Mouse (Mus musculus): ENCODE data around the gene Nol4l. TPM values are rescaled to one million over a fixed set of nuclear protein-coding genes. Genes with fewer than 3 reads are reported as not detected.
"Not testable (repeated sequence)": the region's sequence is repeated elsewhere in the genome, so short reads cannot be mapped to it uniquely, and the experiment has no call there.

The Nol4l gene
- polyA plus RNA-seq, 2 experiments = 3.7 to 5.7 TPM

DNA sequence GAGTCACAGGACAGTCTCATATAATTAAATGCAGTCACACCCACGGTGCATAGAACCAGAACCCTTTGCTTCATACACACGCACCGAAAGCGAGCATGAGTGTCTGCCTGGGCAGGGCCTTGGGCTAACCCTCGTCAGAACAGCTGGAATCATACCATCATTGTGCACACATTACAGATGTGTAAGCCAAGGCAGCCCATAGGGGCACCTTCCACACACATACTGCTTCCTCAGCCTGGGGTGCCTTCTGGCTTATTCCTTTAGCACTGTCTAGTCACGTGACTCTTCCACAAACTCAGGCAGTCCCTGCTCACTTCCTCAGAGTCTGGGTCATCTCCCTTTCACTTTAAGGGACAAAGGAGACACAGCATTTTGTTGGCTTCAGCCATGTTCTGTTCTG lies 33.5 kb downstream of the Nol4l start:
- H3K36me3 ChIP-seq (replicated peaks; ENCODE audit: control insufficient read depth, insufficient read depth, low read depth) = no peaks in the 10 kb centered on the region
- no peak for TF ChIP-seq EP300 (IDR thresholded peaks at IDR 0.05; ENCODE audit: low read depth)
- no peak for TF ChIP-seq CTCF (IDR thresholded peaks at IDR 0.05; ENCODE audit: low read depth)
- DNase-seq (ENCODE audit: low read depth in 3 of 3, low spot score in 3 of 3) (no peak), ATAC-seq (ENCODE audit: insufficient read depth) (no peak)
- peak overlapping the region; percentile 58 for H3K9ac ChIP-seq (replicated peaks)
- H3K27ac ChIP-seq = peak overlapping the region; percentile 96
- H3K4me2 ChIP-seq (ENCODE audit: low read depth) = peak overlapping the region; percentile 77
- no peaks in the 10 kb centered on the region for H3K27me3 ChIP-seq (ENCODE audit: control insufficient read depth, insufficient read depth, low read length)
- WGBS (ENCODE audit: insufficient replicate concordance) = 38% methylated on average over 6 of the region's 6 CpGs
- no peak overlapping the region for H3K4me3 ChIP-seq (ENCODE audit: insufficient read depth in 1 of 2, low read depth in 2 of 2, low read length in 2 of 2)
- no peaks in the 10 kb centered on the region for H3K9me3 ChIP-seq (ENCODE audit: control insufficient read depth, low read length)
- peaks cover 50 to 56% of the 10 kb centered on the region in 2 experiments for H3K4me1 ChIP-seq (replicated peaks; ENCODE audit: control insufficient read depth in 2 of 2, insufficient read depth in 2 of 2, low read length in 1 of 2)

- H3K4me1 ChIP-seq (replicated peaks; ENCODE audit: control insufficient read depth in 2 of 2, insufficient read depth in 2 of 2, low read length in 1 of 2) = peaks cover 54 to 61% of the 10 kb centered on the region in 2 experiments
- no peaks in the 10 kb centered on the region for H3K27me3 ChIP-seq (ENCODE audit: control insufficient read depth, insufficient read depth, low read length)
- TF ChIP-seq EP300 (IDR thresholded peaks at IDR 0.05; ENCODE audit: low read depth) (peak; percentile 89), CTCF (IDR thresholded peaks at IDR 0.05; ENCODE audit: low read depth) (0 out of 2 replicates have a peak, but pooled peaks have one; percentile 5)
- ATAC-seq (ENCODE audit: insufficient read depth) (peak; percentile 78), DNase-seq (ENCODE audit: low read depth in 3 of 3, low spot score in 3 of 3) (peak; percentile 82 to 84 (median 84))
- no peaks in the 10 kb centered on the region for H3K36me3 ChIP-seq (replicated peaks; ENCODE audit: control insufficient read depth, insufficient read depth, low read depth)
- H3K27ac ChIP-seq = peak overlapping the region; percentile 96
- peak overlapping the region; percentile 77 for H3K4me2 ChIP-seq (ENCODE audit: low read depth)
- H3K9me3 ChIP-seq (ENCODE audit: control insufficient read depth, low read length) = no peaks in the 10 kb centered on the region
- WGBS (ENCODE audit: insufficient replicate concordance) = 2% methylated on average over 4 of the region's 4 CpGs
- peak overlapping the region in 1 of 2 experiments; percentile 10; a peak in 1 of 4 replicates for H3K4me3 ChIP-seq (ENCODE audit: insufficient read depth in 1 of 2, low read depth in 2 of 2, low read length in 2 of 2)
- H3K9ac ChIP-seq (replicated peaks) = peak overlapping the region; percentile 58
Measured at GRCm38 (mm10) chr2:153495818-153496217, 34.0 kb downstream of the Nol4l start.

GRCm38 (mm10) chr2:153495391-153495790 lies 34.4 kb downstream of the Nol4l start:
- not testable (repeated sequence) for H3K4me3 ChIP-seq (ENCODE audit: insufficient read depth in 1 of 2, low read depth in 2 of 2, low read length in 2 of 2); H3K9ac ChIP-seq (replicated peaks); H3K36me3 ChIP-seq (replicated peaks; ENCODE audit: control insufficient read depth, insufficient read depth, low read depth); H3K27me3 ChIP-seq (ENCODE audit: control insufficient read depth, insufficient read depth, low read length); H3K9me3 ChIP-seq (ENCODE audit: control insufficient read depth, low read length)
- peak overlapping the region; percentile 96 for H3K27ac ChIP-seq
- DNase-seq (ENCODE audit: low read depth in 3 of 3, low spot score in 3 of 3) (peak in 2 of 3 experiments; percentile 56 to 62), ATAC-seq (ENCODE audit: insufficient read depth) (peak; percentile 70)
- H3K4me1 ChIP-seq (replicated peaks; ENCODE audit: control insufficient read depth in 2 of 2, insufficient read depth in 2 of 2, low read length in 1 of 2) = peaks cover 59 to 65% of the 10 kb centered on the region in 2 experiments
- H3K4me2 ChIP-seq (ENCODE audit: low read depth) = peak overlapping the region; percentile 77
- 20% methylated on average over 4 of the region's 4 CpGs for WGBS (ENCODE audit: insufficient replicate concordance)

DNA sequence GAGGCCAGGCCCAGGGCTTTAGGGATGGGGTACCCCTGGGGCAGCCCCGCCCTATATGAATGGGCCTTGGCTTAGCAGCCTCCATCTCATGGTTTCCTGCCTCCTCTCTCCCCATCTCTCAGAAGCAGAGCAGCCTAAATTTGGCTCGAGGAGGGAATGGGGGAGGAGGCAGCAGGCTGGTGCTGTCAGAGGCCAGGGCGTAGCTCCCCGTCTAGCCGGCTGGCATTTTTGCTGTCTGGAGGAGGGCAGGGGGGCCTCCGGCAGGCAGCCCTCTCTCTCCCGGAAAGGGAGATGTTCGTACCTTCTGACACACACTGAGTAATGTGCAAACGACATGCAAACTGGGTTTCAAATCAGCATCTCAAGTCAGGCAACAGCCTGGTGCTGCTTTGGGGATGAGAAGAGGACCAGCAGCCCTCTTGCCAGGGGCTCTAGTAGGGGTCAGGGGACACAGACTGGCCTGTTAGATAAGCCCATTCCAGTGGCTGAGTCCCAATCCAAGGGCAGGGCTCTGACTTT lies 35.4 kb downstream of the Nol4l start:
- Histone ChIP-seq H3K27me3 (ENCODE audit: control insufficient read depth, insufficient read depth, low read length) (no peaks in the 10 kb centered on the region), H3K36me3 (replicated peaks; ENCODE audit: control insufficient read depth, insufficient read depth, low read depth) (no peaks in the 10 kb centered on the region), H3K4me2 (ENCODE audit: low read depth) (peak overlapping the region; percentile 77), H3K9ac (replicated peaks) (peak overlapping the region; percentile 78), H3K27ac (peak overlapping the region; percentile 96), H3K4me3 (ENCODE audit: insufficient read depth in 1 of 2, low read depth in 2 of 2, low read length in 2 of 2) (peak overlapping the region in 1 of 2 experiments; percentile 64; a peak in 2 of 4 replicates), H3K4me1 (replicated peaks; ENCODE audit: control insufficient read depth in 2 of 2, insufficient read depth in 2 of 2, low read length in 1 of 2) (peaks cover 69% of the 10 kb centered on the region in 2 experiments), H3K9me3 (ENCODE audit: control insufficient read depth, low read length) (no peaks in the 10 kb centered on the region)
- DNase-seq (ENCODE audit: low read depth in 3 of 3, low spot score in 3 of 3) (peak in 2 of 3 experiments; percentile 22 to 47), ATAC-seq (ENCODE audit: insufficient read depth) (peak; percentile 27)
- WGBS (ENCODE audit: insufficient replicate concordance) = 8% methylated on average over 9 of the region's 9 CpGs
- TF ChIP-seq EP300 (IDR thresholded peaks at IDR 0.05; ENCODE audit: low read depth) (0 out of 2 replicates have a peak, but pooled peaks have one; percentile 8), CTCF (IDR thresholded peaks at IDR 0.05; ENCODE audit: low read depth) (no peak)

DNA sequence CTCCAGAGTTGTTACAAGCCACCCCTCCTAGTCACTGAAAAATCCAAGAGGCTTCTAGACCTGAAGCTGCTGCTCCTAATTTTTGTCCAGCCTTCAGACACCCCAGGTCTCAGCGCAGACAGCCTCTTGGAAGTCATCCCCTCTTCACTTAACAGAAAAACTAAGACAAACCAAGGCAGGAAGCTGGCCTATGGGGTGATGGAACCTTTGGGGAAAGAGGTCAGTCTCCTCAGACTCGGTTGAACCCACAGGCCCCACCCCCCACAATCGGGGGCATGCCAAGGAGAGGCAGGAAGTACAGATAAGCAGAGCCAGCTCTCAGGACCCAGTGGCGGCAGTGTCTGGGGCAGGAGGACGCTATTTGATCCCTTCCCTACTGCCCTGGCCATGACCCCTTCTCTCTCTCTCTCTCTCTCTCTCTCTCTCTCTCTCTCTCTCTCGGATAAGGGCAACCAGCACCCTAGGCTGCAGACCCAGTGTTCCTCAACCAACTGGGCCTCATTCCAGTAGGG lies 35.9 kb downstream of the Nol4l start:
- H3K9me3 ChIP-seq (ENCODE audit: control insufficient read depth, low read length) = no peaks in the 10 kb centered on the region
- peak overlapping the region in 1 of 2 experiments; percentile 64; a peak in 2 of 4 replicates for H3K4me3 ChIP-seq (ENCODE audit: insufficient read depth in 1 of 2, low read depth in 2 of 2, low read length in 2 of 2)
- H3K36me3 ChIP-seq (replicated peaks; ENCODE audit: control insufficient read depth, insufficient read depth, low read depth) = no peaks in the 10 kb centered on the region
- H3K27ac ChIP-seq = peak overlapping the region; percentile 96
- peak overlapping the region; percentile 78 for H3K9ac ChIP-seq (replicated peaks)
- ATAC-seq (ENCODE audit: insufficient read depth) (peak; percentile 53), DNase-seq (ENCODE audit: low read depth in 3 of 3, low spot score in 3 of 3) (peak; percentile 68 to 73 (median 70))
- TF ChIP-seq CTCF (IDR thresholded peaks at IDR 0.05; ENCODE audit: low read depth) (no peak), EP300 (IDR thresholded peaks at IDR 0.05; ENCODE audit: low read depth) (peak; percentile 60)
- 3% methylated on average over 6 of the region's 6 CpGs for WGBS (ENCODE audit: insufficient replicate concordance)
- H3K4me2 ChIP-seq (ENCODE audit: low read depth) = peak overlapping the region; percentile 77
- H3K27me3 ChIP-seq (ENCODE audit: control insufficient read depth, insufficient read depth, low read length) = no peaks in the 10 kb centered on the region
- H3K4me1 ChIP-seq (replicated peaks; ENCODE audit: control insufficient read depth in 2 of 2, insufficient read depth in 2 of 2, low read length in 1 of 2) = peaks cover 69 to 70% of the 10 kb centered on the region in 2 experiments

Data from liver, embryonic 14.5 days (tissue).